Mouse (Mus musculus) kidney, adult 11 months (tissue): ENCODE data around the gene Erich2.
A peak's percentile ranks its signal among the peaks of the same experiment; 100 is the strongest.

ENCODE experiments used
- DNase-seq: peaks from one replicate; pipeline ENCODE4 v3.0.0; 2022

Gene Erich2

DNA sequence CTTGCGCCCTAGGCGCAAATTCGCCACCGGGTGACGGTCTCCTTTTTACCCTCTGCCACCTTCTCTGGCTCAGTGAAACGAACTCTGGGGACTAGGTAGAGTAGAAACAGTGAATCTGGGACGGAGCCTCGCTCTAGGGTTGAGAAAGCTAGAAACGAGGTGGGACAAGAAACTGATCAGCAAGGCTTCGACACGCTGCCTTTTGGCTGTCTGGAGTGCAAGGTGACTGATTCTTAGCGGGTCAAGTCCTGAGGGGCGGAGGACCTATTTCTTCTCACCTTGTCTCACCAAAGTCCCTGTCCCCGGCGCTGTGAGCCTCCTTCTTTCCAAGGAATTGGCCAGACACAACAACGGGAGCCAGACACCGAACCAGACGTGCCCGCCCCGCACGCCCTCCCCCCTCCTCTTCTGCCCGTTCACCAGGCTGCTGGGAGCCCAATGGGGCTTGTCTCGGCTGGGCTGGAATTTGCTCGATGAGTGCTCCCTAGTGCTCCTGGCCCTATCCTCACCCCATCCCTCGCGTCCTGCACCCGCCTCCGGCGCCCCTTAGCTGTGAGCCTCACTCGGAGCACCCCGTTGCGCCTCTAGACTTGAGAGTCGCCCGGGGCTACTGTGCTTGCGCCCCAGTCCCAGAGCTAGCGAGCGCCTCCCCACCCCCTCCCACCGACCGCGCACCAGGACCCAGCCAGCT, 54.5 kb downstream of the Erich2 start:
- no peak for DNase-seq

DNA sequence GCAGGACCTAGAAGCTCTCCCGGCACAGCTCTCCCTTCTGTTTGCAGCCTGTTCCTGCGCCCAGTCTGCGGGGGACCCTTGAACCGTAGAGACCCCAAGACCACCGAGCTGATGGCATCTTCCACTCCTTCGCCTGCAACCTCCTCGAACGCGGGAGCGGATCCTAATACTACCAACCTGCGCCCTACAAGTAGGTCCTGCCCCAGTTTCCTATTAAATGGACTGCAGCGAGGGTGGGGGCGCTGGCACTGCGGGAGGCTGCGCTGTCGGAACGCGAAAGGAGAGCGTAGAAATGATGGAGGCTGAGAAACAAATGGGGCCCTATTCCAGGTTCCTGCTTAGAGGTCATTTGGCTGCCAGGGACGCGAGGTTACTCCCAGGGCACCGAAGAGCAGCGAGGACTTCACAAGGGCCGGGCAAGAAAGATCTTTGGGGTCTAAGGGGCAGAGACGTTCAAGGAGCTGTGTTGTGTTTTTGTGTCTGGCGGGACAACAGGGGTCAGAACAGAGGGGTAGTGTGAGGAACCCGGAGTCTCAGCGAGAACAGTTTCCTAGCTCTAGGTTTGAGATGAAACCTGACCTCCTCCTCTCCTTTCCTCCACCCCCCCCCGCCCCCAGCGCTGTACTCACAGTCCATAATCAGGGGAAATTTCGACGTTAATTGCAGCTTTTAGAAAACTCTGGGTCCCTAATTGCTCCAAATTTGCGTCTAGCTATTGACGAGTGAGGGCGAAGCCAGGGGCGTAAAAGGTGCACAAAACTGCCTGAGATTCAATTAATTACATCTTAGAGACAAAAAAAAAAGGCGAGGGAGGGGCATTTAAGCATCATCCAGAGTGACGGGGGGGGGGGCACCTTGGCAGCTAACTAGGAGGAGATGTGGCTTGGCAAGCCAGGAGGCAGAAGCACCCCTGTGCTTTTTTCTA, 55.4 kb downstream of the Erich2 start:
- DNase-seq: no peak

DNA sequence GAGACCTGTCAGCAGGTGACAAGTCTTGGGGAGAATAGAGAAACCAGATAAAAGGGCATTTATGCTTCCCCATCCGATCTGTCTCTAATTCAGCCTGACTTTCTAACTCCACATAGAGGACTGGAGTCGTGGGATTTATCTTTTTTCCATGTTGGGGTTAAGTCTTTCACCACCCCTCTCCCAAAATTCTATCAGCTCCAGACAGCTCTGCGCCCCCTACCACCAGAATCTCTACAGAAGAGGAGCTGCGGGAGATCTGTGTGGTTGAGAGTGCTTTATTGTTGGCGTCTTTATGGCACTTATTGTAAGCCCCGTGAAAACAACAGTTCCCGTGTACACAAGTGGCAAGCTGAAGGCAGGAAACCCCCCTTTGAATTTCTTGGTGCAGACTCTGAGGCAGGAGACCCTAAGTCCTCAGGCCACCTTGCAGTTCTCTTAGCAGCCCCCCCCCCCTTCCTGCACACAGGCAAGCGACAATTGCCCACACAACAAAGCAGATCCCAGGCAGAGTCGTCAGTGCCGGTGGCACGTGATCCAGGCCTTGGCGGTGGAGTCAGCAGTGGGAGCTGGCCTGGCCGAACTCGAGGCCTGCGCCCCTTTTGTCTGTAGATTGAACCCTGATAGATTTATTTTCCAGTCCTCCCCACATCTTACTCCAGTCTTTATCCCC, 56.2 kb downstream of the Erich2 start:
- DNase-seq: no peak

DNA sequence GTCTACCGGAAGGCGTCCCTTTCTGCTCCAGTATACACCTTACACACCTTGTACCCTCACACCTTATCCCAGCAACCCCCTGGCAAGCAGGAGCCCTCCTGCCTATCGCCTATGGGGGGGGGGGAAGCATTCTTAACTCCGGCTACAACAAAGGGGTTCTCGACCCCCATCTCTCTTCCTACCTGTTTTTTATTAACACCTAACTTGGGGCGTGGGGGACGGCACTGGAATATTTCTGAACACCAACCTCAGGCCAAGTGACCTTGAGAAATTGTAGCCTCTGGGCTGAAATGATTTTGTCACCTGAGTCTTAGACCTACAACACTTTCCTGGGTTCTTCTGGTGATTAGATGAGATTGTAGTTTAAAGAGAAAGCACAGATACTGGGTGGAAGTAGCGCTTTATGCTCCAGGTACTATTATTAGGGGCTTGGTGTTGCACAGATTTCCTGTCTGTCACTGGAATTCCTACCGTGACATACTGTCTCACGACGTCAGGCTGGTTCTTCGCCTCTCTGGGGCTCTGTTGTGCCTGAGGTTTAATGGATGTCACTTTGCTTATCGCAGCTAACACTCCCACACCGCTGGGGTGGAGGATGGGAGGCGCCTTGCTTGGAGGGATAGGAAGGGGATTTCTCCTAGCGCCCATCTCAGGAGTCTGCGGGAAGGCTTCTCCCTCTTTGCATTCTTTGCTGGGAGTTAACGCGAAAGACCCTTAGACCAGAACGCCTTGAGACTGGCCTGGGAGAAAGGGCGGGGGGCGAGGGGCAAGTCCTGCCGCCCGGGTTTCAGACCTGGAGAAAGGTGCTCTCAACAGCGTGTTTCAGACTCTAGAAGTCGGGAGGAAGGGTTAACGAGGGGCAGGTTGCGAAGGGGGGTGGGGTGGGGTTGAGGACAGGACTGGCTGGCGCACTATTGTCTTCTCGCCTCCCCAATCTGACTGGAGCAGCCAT, 57.3 kb downstream of the Erich2 start:
- no peak for DNase-seq

DNA sequence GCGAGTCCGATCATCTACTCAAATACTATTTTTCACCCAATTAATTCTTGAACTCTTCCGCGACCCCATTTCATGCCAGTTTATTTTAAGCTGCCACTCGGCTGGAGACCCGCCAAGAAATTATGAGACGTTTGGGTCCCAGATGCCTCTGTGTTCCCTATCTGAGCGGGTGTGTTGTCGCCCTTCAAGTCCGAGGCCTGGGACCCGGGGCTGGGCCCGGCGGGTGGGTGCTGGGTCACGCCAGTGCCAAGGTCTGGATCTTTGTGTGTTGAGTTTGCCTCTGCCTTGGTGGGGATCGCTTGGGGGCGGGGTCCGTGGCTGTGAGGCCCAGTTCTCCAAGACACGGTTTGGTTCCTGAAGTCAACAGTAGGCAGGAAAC, 58.0 kb downstream of the Erich2 start:
- no peak for DNase-seq

DNA sequence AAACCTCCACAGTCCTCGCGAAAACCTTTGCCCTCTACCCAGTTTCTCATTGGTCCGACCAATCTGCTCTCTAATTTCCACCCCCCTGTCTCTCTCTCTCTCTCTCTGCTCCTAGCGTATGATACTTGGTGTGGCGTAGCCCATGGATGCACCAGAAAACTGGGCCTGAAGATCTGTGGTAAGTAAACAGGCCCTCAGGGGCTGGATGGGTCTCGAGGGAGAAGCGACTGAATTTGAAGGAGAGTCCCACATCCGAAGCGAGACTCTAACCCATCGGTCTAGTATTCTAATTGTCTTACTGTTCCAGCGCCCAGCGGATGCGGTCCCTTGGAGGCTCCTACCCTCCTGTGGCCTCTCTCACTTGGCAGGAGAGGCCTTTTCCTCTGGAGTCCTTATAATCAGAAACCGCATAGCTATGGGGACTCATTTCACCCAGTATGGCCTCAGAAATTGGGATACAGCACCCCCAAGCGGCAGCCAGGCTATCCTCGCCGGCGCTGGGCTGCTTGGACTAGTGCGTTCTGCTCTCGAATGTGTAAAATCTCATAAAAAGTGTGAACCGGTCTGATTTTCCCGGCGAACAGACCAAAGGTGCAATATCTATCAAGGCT, 58.6 kb downstream of the Erich2 start:
- DNase-seq: peak; percentile 28

DNA sequence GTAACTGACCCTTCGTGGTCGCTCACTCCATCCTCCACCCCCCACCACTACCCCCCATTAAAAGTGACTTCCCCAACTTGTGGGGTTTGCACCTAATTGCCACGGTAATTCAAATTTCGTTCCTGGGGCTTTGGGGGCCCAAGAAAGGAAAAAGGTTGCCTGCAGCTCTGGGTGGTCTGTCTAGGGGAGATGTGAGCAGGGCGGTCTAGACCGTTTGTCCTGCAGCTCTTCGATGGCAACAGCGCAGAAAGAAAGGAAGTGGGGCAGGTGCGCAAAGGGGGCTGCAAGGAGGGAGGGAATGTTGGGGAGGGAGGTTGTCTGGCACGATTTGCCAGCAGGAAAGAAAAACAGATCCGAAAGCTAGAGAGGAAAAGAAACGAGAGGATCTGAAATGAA, 59.1 kb downstream of the Erich2 start:
- DNase-seq: no peak

DNA sequence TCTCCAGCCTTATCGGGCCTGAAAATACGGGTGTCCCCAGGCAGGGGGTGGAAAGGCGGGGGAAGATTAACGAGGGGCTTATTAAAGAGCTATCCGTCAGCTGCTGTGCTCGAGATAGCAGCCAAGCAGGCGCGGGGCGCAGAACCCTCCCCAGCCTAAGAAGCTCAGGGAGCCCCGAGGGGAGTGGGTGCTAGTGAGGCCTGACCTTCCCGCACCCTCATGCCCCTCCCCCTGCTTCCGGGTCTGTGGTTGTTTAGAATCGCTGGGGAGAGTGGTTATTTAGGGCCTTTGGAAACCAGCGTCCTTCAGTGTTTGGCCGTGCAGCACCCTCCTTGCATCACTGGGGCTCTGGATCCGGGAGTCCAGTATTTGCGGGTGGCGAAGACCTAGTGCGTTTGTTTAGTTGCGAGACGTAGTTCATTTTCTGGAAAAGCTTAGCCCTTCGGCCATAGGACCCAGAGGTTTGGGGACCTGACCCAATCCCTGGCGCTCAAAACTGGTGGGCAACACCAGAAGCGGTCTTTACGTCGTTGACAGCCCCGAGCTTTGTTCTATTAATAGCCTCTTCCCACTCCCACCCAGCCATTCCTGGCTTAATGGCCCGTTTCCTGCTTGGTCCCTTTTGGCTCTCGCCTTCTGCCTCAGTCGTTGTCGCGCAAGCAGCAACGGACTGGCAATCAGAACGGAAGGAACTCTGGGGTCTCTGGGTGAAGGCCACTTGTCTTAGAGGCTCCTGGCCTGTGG, 59.8 kb downstream of the Erich2 start:
- no peak for DNase-seq

DNA sequence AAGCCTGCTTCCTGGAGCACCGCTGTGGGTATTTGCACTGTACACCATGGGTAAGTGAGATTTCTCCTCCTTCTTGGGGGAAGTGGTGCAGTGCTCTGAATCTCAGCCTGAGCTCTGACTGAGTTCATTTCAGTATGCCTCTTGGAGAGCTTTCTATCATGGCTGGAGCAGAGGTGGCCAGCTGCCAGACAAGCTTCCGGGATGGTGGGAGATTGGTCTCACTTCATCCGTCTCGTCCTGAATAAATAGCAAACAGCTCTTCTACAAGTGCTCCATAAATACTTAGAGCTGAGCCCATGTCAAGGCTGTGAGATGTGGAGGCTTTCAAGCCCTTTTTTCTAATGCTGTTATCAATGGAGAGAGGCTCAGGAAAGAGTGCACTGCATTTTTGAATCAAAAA, 63.1 kb downstream of the Erich2 start:
- no peak for DNase-seq

DNA sequence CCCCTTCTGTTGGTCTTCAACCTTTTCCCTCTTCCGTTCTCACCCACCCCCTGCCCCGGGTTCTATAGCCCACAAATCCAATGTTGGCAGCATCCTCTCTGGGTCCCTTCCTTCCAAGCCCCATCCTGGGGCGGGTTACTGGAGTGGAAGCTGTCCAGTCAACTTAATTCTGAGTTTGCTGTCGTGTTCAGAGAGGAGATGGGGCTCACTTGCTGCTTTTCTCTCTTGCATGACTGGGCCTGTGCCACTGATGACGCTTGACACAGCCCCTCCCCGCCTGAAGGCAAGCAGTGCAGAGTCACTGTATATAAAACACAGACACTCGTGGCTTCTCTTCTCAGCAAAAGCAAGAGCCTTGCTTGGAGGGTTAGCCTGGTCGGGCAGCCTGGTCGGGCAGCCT, 63.6 kb downstream of the Erich2 start:
- DNase-seq: no peak

DNA sequence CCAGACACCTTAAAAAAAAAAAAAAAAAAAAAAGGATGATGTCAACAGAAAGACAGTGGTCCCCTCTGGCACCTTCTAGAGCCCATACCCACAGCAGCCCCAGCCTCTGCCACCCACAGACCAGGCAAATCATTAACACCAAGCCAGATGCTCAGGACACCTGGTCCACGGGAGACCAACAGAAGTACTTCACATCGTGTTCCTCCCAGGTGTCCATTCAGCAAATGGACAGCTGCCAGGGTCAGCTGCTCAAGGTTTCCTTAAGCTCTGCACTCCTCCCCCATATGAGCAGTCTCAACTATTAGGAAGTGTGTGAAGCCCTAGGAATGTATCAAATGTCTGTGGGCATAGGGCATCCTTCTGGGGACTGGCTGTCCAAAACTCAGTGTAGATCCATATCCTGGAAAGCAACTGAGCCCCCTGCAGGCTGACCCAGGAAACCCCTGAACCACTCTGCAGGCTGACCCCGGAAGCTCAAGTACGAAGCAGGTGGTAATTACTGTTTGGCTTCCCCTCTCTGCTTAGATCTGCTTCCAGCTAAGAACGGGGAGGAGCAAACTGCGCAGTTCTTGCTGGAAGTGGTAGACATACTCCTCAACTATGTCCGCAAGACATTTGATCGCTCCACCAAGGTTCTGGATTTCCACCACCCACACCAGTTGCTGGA, 65.1 kb downstream of the Erich2 start:
- DNase-seq: no peak

DNA sequence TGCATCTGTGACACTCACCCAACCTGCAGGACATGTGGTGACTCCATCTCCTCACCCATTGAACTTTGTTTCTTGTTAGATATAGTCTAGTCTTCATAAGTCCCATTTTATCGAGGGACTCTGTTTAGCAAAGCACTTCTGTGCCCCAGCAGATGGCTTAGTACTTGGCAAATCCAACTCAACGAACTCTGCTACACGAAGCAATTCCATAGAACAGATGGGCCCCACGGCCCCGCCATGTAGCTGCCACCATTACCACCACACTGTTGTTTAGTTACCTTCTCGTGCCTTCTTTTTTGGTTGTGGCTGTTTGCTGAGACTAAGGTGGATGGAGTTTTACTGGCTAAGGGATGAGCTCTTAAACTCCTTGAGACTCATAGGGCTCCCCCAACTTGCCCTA, 79.6 kb downstream of the Erich2 start:
- no peak for DNase-seq
